21 mouse cellular contexts compared by ENCODE assay signal in the genomic region with DNA sequence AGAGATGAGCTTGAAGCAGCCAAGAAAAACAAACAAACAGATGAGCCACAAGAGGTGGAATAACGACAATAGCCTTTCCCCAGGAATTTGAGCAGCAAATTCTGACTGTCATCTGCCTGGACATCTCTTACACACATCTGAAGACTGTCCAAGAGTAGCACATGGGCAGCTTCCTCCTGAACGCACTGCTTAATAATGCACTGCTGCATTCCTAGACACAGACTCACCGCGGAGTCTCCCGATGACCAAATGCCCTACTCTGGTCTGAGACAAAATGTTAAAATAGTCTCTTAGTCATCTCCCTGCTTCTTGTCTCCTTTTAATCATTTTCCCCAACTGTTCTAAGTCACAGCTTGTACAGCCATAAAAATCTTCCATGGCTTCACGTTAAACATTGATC.
DNase-seq lines count a peak whose midpoint lies in the region; ATAC-seq lines count a peak whose summit lies in the region.
"Had no signal": no experiment of that assay in that cellular context is flagged by ENCODE, and none has a peak within 500 bp of the region (broad histone marks: within the 10 kb centered on the region; RNA-seq: fewer than 3 reads in every experiment).

No protein-coding gene starts in this region.

- DNase-seq in cerebellum, postnatal 14 days = peak; percentile 3 to 7
- DNase-seq in cerebellum, adult 9-11 months = no peak
- peak; percentile 37 to 38 for DNase-seq in heart, postnatal 10 days
- DNase-seq in 3T3-L1 (ENCODE audit: low read depth, low spot score) = peak; percentile 97
- peak; percentile 88 for DNase-seq in fibroblast of lung, adult 2 months (ENCODE audit: low read depth)
- DNase-seq: adrenal gland, adult 8-10 months; cerebellum, postnatal 25 days; embryo, embryonic 11 days; gastrocnemius, postnatal 10 days; kidney, adult 8-10 months; kidney, postnatal 25 days; right cerebral cortex, postnatal 25 days had no signal

- intact Hi-C loops in heart, postnatal 10 days (cut with DNase I) = no loop called here

- no peak overlapping the region for H3K9ac ChIP-seq in heart, embryonic 12.5 days
- H3K9ac ChIP-seq: forebrain, embryonic 12.5 days; hindbrain, embryonic 13.5 days; limb, embryonic 15.5 days; liver, embryonic 15.5 days; midbrain, embryonic 15.5 days; stomach, embryonic 15.5 days had no signal

- no peaks in the 10 kb centered on the region for H3K9me3 ChIP-seq in heart, embryonic 12.5 days (replicated peaks)
- H3K9me3 ChIP-seq: forebrain, embryonic 12.5 days; hindbrain, embryonic 13.5 days; limb, embryonic 15.5 days; liver, embryonic 15.5 days; midbrain, embryonic 15.5 days; stomach, embryonic 15.5 days had no signal

- no peak overlapping the region for H3K4me2 ChIP-seq in heart, embryonic 12.5 days
- H3K4me2 ChIP-seq: forebrain, embryonic 12.5 days; hindbrain, embryonic 13.5 days; limb, embryonic 15.5 days; liver, embryonic 15.5 days; midbrain, embryonic 15.5 days; stomach, embryonic 15.5 days had no signal

- H3K4me3 ChIP-seq in heart, embryonic 12.5 days = no peak overlapping the region
- H3K4me3 ChIP-seq: forebrain, embryonic 12.5 days; hindbrain, embryonic 13.5 days; limb, embryonic 15.5 days; liver, embryonic 15.5 days; midbrain, embryonic 15.5 days; stomach, embryonic 15.5 days had no signal

- H3K4me1 ChIP-seq in heart, embryonic 12.5 days (replicated peaks) = no peaks in the 10 kb centered on the region
- H3K4me1 ChIP-seq: forebrain, embryonic 12.5 days; hindbrain, embryonic 13.5 days; liver, embryonic 15.5 days; midbrain, embryonic 15.5 days had no signal

- H3K36me3 ChIP-seq in heart, embryonic 12.5 days = no peaks in the 10 kb centered on the region
- H3K36me3 ChIP-seq: forebrain, embryonic 12.5 days; hindbrain, embryonic 13.5 days; limb, embryonic 15.5 days; liver, embryonic 15.5 days; midbrain, embryonic 15.5 days; stomach, embryonic 15.5 days had no signal

- no peak for ATAC-seq in heart, embryonic 12.5 days (ENCODE audit: insufficient number of reproducible peaks, low FRiP score)
- no peak for ATAC-seq in megakaryocyte progenitor cell, adult 5-6 weeks (replicated peaks; ENCODE audit: poor library complexity)
- ATAC-seq: inflammation-experienced regulatory T-cells, adult 6 months; midbrain, embryonic 15.5 days had no signal

- no peaks in the 10 kb centered on the region for H3K27me3 ChIP-seq in heart, embryonic 12.5 days (replicated peaks)
- H3K27me3 ChIP-seq: forebrain, embryonic 12.5 days; hindbrain, embryonic 13.5 days; limb, embryonic 15.5 days; liver, embryonic 15.5 days; midbrain, embryonic 15.5 days; stomach, embryonic 15.5 days had no signal

- 52% methylated on average over 6 of the region's 6 CpGs for WGBS in heart, embryonic 12.5 days

- H3K27ac ChIP-seq in heart, embryonic 12.5 days (ENCODE audit: poor library complexity, severe bottlenecking) = no peak overlapping the region
- H3K27ac ChIP-seq: forebrain, embryonic 12.5 days; hindbrain, embryonic 13.5 days; liver, embryonic 15.5 days; midbrain, embryonic 15.5 days; stomach, embryonic 15.5 days had no signal
